Mouse (Mus musculus) urinary bladder, postnatal 10 days (tissue): ENCODE measurements around the gene Cul9.
A peak's percentile ranks its signal among the peaks of the same experiment; 100 is the strongest.

Source experiments
- DNase-seq: peaks from one replicate; pipeline ENCODE4 v3.0.0; 2022; ENCODE audit warnings: low spot score

The Cul9 gene

DNA sequence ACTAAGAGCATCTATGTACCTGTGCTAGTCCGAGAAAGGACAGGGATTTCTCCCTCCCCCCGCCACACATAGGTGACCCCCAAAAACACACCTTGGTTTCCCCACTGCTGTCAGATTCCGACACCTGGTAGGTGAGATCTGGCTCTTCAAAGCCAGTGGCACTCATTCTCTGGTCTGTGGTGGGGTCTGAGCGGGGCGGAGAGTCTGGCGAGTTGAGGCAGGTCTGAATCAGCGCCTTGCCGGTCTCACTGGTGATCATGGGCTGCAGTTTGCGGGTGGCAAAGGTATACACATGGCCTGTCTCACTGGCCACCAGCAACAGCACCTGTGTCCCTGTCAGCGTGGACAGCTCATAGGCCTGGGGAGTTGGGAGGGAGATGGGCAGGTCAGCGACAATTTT lies 7.3 kb upstream of the Cul9 start:
- no peak for DNase-seq

DNA sequence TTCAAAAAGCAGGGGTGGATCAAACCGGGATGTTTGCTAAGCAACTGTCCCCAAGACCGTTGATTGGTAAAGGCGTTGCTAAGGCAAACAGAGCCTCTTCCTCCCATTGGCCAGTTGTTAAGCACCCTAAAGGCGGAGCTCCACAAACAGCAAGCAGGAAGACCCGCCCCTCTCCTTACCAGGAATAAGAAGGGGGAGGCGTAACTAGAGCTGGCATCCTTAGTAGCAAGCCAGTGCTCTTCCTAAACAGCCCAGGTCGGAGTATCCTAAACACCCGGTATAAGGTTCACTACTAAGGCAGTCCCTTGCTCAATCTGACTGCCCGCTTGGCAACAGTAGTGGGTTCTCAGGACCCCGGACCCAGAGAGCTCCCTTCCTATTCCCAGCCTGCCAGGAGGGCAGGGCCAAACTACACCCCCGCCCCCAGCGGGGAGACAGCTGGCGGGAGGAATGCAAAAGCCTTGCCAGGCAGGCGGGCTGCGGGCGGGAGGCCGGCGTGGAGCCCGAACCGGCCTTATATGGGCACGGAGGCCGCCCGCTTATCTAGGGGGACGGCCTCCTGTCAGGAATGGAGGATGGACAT lies 6.7 kb upstream of the Cul9 start:
- peak; percentile 76 for DNase-seq

DNA sequence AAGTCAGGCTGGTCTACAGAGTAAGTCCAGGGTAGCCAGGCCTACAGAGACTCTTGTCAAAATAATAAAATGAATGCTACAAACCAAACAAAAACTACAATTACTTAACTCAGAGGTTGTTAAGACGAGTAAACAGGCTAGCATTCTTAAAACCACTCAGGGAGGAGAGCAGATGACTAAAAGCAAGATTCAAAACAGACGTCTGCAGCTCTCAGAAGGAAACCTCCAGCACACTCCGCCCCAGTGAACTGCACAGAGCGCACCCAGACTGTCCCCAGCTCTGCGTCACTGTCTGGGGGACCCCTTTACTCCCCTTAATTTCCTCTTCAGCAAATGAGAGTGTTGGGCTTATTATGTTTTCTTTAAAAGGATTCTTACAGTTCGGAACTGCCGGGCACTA lies 6.0 kb upstream of the Cul9 start:
- DNase-seq: no peak

GRCm38 (mm10) chr17:46551369-46551768 lies 5.2 kb upstream of the Cul9 start:
- no peak for DNase-seq

DNA sequence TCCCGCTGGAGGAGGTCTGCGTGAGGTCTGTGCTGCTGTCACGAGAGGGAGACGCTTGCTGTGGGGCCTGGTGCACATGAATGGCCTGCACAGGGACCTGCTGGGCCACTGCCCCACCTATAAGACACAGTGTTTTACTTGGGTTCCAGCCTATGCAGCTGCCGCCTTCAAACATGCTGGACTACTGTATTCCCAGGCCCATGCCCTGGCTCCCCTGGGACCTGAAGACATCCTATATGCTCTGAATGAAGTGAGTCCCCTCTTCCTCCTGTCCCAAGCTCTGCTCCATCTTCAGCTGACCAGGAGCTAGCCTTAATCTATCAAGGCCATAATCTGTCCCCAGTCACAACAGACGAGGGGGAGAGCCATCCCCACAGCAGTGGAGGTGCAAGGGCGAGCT lies 4.7 kb upstream of the Cul9 start:
- DNase-seq: no peak

- DNase-seq: no peak
Measured at GRCm38 (mm10) chr17:46549642-46550041, 3.5 kb upstream of the Cul9 start.

GRCm38 (mm10) chr17:46549193-46549592 lies 3.0 kb upstream of the Cul9 start:
- DNase-seq: no peak

- no peak for DNase-seq
Measured at GRCm38 (mm10) chr17:46548741-46549140, 2.6 kb upstream of the Cul9 start.

DNA sequence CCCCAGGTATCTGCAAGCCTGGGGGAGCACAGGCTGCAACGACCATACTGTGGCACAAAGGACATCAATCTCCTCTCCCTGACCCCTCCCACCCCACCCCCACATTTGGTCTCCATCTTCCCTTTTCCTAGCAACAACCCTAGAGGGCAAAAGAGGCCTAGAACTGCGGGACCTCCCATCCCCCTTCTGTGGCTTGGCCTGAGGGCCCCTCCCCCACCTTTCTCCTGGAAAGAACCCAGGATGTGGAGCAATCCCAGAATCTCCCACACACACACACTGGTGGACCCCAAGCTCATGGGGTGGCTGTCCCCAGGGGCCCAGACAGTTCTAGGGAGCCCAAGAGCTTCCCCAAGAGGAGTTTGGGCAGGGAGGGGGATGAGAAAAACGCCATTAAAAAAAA lies 1.7 kb upstream of the Cul9 start:
- no peak for DNase-seq

DNA sequence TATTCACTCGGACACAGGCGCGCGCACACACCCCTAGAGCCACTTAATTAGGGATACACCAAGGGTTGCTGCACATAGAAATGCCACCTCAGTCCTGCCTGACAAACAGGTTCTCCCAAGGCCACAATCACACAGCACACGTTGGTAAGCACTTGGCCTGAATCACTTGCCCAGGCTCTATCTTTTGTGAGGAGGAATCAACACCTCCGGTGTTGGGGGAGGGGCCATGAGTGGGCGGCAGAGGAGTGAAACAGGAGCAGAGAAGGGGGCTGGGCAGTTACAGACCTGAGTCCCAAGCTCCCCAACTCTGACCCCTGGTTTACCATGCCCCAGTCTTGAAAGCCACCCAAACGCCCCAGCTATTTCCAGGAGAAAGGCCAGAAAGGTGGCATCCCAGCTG lies 807 bp upstream of the Cul9 start:
- no peak for DNase-seq

DNA sequence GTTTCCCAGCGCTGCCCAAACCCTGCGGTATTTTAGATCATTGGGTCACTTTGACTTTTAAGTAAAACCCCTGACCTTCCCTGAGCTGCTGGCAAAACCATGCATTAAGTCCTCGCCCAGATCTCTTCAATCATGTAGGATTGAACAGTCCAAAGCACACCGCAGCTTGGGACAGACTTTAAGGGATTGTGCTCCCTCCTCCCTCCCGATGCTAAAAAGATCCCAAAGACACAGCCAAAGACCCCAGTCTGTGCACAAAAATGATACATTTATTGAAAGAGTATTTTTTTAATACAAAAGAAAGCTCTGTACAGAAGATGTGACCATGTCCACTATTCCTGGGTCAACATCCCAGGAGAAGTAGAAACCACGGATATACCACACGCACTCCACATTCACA lies 403 bp upstream of the Cul9 start:
- DNase-seq: no peak

DNA sequence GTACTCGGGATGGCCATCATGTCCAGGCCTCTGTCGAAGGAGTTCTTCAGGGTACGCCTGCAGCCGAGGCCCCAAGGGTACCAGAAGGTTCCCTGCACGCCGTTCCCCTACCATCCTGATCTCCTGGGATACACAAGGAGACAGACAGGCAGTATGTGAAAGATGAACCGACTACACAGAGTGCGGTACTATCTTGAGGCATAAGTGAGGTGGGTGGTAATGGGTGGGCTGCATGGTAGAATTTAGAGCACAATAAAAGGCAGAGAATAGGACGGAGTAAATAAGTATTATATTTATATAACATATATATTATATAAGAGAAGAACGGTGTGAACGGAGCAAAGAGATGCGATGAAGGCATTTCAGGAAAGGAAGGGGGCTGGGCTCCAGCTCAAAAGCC lies 2.5 kb downstream of the Cul9 start:
- no peak for DNase-seq

DNA sequence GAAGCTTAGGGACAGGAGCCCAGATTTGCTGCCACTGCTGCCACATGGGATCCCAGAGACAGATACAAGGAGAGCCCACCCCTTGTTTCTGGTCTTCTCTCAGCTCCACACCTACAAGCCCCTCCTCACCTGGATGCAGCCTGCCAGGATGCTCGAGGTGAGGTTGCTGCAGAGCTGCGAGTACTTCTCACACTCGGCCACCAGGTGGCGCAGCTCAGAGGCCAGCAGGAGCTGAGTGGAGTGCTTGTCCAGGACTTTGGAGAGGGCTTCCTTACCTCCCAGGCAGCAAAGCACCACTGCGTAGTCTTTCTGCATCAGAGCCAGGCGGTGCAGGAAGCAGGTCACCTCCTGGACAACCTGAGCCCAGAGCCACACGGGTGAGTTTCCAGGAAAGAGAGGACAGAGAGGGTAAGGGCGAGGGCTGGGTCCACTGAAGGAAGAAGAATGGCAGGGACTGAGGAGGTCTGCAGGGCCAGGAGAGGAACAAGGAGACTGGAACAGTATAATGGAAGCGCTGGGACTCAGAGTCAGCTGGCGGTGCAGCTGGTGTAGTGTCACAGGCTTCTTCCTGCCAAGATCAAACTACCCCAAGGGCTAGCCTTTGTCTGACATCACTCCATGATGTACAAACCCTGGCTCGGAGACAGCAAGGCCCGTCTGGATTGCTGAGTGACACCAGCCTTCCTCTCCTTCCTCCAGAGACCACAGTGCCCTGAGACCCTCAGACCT lies 20.4 kb downstream of the Cul9 start:
- DNase-seq: no peak

GRCm38 (mm10) chr17:46525065-46525464 lies 21.1 kb downstream of the Cul9 start:
- DNase-seq: peak; percentile 7

- DNase-seq: no peak
Measured at GRCm38 (mm10) chr17:46521963-46522668, 24.1 kb downstream of the Cul9 start.

- peak; percentile 9 for DNase-seq
Measured at GRCm38 (mm10) chr17:46521174-46521573, 25.0 kb downstream of the Cul9 start.

DNA sequence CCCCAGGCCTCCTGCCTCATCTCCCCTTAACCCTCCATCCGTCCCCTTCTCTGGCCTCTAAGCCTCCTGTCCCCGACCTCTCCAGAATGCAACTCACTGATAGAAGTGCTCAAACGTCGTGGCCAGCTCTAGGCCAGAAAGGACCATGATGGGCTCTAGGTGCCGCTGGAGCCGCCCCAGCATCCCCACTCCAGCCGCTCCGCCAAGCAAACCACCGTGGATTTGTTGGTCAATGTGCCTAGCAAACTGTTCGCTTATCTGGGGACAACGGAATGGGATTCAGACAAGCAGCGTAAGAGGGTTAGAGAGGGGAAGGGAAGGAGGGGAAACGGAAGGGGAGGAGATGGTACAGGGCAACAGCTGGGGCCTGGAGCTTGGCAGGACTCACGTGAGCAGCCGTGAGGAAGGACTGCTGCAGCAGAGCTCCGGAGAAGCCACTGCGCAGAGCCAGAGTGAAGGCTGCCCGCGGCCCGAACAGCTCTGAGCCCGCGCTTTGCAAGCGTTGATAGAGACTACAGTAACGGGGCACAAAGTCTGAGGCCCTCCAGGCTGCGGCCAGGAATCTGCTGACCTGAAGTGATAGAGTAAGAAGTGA lies 25.7 kb downstream of the Cul9 start:
- no peak for DNase-seq

DNA sequence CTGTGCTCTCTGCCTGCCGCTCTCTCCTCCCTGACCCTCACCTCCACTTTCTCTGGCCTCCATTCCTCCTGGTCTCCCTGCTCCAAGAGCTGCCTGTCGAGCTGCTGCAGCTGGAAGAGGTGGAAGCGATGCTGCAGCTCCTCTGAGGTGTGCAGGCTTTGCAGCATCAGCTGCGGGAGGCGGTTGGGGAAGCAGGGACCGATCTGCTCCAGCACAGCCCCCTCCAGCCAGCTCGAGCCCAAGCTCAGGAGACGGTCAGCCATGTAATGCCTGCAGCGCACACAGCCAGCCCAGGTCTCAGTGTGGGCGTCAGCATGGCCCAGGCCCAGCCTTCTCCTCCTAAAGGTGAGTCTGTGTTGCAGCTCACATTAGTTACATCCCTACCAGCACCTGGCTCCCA lies 26.2 kb downstream of the Cul9 start:
- no peak for DNase-seq

DNA sequence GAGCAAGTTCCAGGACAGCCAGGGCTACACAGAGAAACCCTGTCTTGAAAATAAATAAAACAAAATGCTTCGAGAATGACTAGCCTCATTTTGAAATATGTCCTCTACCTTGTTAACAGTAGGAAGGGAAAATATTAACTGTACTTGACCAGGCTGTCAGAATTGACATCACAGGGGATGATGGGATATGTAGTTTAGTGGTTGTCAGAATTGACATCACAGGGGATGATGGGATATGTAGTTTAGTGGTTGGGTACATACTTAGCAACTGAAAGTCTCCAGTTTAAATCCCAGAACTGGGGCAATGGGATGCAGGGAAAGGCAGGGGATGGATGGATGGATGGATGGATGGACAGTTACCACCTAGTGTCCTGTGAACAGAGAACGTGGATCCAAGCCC lies 32.9 kb downstream of the Cul9 start:
- no peak for DNase-seq

DNA sequence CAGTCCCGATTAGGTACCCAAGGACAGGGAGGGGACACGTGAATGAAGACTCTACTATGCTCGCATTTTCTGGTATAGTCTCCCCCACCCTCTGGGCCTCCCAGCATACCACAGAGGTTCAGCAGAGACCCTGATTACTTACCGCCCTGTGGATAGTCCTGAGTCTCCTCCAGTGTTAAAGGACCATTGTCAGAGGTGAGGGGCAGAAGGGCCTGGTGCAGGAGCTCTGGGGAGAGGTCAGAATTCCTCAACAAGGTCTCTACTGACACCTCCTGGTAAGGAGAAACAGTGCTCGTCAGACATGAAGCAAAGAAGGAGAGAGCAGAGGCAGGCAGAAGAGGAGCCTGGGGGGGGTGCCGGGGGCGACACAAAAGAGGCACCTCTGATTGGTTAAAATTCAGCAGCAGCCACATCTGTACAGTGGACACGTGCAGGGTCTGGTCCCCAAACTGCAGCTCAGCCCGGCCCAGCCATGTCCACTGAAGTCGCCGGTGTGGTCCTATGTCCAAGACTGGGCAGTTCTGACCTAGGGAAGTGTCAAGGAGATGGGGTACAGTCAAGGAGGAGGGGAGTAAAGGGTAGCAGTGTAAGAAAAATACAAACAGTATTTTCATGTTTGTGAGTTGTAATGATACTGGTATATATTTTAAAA lies 35.0 kb downstream of the Cul9 start:
- no peak for DNase-seq

DNA sequence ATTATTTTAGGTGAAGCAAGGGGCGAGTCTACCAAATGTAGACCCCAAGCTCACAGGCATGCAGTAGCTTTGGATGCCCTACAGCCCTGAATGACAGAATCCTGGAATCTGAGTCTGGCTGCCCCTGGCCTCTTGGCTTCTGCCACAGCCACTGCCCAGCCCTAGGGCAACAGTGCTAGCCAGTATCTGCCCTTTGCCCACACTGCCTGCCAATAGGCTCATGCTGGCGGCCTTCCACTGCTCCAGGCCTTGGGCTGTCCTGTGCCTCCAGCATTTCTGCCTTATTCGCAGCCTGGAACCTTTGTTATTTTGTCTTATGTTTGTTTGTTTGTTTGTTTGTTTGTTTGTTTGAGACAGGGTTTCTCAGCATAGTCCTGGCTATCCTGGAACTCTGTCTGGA lies 40.6 kb downstream of the Cul9 start:
- no peak for DNase-seq

DNA sequence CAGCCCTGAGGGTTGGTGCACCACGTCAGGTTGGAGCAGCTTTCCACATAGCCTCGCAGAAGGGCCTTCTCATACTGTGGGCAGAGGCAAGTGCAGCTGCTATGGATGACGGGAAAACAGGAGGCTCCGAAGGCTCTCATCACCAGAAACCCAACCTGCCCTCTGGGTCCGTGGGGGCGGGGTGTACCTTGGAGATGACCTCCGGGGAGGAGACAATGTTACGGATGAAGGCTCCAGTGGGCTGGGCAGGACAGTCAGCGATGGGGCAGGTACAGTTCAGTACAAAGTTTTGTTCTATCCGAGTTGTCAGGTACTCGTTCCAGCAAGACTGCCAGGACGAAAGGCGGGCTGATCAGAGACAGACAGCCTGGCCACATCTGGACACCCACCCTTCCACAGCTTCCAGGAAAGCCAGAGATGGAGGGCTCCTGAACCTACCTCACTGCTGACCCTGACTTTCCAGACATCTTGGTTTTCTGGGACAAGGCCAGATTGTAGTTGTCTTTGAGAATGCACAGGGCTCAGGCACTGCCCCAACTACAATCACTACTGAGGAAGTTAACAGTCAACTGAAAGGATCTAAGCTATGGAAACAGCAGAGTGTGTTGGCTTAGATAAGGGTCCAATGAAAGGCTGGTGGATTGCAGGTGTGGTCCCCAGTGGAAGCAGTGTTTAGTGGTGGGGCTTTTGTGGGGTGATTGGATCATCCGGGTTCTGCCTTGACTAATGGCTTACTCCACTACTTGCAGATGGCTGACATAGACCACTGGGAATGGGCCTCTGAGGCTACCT lies 42.1 kb downstream of the Cul9 start:
- DNase-seq: no peak
